Mouse (Mus musculus) liver (tissue): ENCODE data around the gene Fam196b.

ENCODE experiments used
- DNase-seq: peaks from one replicate; pipeline ENCODE4 v3.0.0-alpha.2; 2020; ENCODE audit warnings: mixed read lengths

The Fam196b gene

DNA sequence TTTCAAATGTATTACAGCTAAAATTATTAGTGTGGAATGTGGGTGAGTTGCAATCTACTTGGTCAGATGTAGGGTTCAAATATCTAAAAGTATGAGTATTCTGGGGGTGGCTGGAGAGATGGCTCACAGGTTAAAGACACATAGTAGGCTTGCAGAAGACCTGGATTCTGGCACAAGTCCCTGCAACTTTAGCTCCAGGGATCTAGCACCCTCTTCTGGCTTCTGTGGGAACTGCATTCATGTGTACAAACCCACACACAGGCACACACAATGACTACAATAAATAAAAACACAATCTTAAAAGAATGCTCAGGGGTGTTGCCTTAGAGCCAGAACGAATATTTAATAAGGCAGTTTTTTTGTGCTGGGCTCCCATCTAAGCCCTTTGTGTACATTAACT is 23.3 kb downstream of the Fam196b start:
- peak; percentile 9 for DNase-seq

DNA sequence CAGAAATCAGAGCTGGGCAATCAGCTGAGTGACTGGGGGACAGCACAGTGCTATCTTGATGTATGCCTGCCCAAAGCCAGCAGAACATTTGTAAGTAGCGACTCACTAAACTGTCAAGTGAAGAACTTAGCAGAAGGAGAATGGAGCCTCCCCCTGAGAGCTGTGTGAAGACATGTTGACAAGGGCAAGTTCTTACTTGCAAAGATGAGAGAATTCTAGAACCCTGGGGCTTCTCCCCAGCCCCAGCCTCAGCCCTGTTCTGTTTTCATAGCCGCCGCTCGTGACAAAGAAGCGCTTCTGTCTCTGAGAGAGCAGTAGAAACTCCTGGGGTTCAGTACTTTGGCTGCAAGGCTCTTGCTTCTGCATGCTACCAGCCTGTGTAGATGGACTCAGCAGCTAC is 25.1 kb downstream of the Fam196b start:
- no peak for DNase-seq

DNA sequence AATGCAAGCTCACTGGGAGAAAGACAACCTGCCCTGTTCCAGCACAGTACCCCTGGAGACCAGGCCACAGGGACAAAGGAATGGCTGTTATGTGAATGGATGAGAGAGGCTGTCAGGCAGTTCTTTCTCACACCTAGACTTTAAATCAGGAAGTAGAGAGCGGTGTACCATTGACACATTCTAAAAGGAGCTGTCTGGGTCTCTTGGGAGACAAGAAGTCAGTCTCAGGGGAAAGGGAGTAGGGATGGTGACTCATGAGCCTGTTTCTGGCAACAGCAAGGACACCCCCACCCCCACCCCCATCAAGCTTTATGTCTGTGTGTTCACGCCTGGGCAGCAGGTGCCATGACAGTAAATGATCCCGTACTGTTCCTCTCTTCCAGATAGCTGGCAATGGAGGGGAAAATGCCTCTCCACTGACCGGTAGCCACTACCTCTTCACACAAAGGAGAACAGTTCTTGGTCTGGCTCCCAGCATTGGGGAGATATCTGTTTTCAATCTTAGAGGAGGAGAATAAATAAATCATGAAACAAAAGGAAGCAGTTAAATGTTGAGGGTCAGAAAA is 29.2 kb downstream of the Fam196b start:
- DNase-seq: no peak

DNA sequence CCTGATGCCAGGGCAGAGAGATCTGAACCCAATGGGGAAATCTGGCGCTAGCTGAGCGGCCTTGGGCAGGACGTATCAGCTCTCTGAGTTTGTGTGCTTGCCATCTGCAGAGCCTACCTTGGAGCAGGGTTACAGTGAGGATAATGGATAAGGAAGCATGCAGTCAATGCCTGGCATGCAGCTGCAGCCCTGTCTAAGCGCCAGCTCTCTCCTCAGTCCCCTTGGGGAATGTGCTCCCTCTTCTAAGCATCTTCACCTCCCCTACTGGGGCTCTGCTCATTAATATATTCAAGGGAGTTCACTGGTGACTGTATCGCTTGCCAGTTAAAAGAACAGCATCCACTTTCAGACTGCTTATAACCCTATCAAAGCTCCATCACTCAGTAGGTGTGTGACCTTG is 29.7 kb downstream of the Fam196b start:
- no peak for DNase-seq

DNA sequence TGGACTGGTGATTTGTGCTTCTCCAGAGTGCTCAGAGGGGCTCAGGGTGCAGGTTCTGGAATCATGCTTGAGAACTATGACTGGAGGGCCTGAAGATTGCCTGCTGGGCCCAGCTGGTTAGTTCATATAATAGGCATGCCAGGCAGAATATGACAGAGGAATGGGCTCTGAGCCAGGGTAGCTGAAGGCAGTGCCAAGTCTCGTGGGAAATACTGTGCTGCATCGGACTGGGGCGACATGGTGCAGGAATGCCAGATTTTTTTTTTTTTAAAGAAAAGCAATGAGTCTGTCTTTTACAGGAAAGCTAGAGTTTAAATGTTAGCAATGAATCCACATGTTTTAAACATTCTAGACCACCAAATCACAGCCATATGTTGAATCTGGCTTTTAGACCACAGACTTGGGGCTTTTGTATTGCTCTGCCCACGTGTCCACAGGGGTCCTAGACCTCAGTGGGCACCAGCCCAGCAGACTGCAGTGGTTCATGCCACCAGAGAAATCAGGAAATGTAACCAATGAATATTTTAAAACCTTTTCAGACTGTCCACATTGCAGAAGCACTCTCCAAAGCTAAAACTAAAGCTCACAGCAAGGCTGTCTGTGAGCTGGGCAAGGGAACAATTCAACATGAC is 33.8 kb downstream of the Fam196b start:
- no peak for DNase-seq

DNA sequence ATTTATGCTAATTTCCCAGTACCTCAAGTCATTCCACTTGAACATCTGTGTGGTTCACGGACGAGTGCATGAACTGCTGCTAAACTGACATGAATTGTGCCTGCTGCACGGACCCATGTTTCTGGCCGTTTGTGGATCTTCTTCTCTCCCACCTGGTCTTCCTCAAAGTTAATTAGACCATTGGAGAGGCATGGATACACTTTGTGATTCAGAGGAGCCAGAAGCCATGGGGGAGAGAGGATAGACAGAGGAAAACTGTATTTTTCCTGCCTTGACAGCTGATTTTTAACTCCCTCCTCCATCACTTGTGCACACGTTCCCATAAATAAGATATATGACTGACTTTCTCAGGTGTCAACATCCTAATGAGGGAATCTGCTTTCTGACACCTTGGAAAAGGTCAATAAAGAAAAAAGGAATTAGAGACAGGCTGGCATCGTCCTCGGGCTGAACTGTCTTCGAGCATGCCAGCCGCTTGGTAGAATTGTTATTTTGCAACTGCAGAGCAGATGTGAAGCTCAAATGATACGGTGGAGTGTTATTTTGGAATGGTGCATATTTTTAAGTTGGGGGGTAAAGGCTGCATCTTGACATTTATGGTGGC is 34.9 kb downstream of the Fam196b start:
- DNase-seq: no peak

DNA sequence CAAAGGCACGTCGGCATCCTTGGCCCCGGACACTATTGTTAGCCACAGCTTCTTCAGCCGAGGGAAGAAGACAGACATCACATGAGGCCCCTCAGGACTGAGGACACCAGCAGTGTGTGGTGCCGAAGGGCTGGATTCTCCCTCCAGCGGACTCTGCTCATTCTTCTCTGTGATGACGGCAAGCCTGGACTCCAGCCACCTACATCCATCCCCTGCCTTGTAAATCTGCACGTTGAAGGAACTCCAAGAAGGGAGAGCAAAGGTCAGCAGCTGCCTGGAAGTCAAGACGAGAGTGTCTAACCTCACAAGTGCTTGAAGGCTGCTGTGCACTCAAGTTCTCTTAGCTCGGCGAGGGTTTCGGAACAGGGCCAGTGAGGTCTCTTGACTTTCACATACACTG is 40.8 kb downstream of the Fam196b start:
- DNase-seq: no peak

DNA sequence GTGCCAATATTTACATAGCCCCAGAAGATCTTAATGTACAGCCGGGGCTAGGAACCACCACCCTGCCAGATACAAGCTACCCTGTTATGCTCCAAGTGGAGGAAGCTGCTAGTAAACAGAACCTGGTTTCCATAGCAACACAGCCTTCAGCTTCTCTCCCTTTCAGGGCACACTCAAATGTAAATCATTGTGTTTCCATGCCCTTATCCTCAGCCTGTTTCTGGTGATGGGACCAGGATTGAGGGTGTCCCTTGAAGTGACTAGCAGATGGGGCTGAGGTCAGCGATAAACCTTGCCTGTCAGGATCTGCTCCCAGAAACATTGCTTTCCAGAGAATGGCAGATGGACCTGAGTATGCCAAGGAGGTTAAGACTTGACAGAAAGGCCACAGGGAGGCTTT is 41.5 kb downstream of the Fam196b start:
- DNase-seq: no peak

DNA sequence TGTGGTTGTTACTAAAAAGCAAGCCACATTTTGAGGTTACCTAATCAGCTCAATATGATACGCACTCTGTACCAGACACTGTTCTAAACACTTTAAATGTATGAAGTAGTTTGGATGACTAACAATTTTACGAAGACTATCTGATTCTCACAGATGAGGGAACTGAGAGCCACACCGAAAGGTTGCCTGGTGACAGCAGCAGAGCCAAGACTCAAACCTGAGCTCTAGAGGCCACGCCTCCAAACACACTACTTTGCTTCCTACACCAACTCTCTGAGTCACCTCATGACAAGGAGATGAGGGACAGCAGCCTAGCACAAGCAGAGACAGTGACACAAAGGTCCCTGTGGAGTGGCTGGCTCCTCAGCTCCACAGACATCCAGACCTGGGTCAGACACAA is 57.6 kb downstream of the Fam196b start:
- DNase-seq: no peak

DNA sequence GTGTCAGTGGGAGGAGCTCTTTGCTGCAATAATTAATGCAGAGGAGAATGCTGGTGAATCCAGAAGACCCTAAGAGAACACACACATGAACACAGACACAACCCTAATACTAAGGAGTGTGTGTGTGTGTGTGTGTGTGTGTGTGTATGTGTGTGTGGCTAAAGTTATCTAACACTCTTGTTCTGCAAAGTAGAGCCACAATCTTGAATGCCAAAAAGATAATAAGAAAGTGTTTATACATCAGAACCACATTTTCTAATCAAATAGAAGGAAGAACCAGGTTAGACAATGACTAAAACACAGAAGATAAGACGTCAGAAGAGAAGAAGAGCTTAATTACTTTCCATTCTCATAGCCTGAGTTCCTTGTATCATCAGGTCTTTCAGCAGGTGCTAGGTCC is 60.9 kb downstream of the Fam196b start:
- DNase-seq: no peak

DNA sequence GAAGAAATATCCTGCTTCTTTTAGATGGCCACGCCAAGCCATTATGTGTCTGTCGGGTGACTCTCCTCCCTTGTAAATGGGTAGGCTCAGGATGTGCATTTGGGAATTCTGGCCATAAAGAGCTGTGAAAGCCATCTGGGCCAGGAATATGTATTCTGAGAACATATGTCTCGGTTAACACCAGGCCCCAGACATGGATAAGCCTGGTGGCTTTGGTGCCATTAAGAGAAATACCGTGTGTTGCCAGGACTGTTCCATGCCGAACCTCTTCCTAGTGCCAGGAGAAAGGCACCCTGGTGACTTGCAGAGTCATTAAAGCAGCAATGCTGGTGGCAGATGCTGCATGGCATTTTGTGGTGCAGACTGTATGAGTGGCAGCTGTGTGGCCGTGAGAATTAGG is 63.0 kb downstream of the Fam196b start:
- DNase-seq: no peak

DNA sequence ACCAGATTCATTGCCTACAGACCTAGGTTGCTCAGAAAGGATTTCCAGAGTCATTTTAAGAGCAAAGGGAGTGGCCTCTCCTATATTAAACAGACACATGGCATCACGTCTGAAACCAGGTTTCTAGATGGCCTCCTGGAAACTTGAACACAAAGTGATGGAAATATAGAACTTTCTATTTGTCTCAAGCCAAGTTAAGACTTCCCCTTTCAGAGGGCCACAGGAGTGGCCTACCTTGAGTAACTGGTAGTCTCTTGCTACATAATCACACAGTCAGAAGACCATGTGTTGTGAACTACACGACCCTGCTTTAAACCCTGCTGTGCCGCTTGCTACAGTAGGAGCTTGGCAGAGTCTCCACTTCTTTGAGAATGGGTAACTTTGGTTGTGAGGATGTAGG is 68.9 kb downstream of the Fam196b start:
- DNase-seq: no peak

DNA sequence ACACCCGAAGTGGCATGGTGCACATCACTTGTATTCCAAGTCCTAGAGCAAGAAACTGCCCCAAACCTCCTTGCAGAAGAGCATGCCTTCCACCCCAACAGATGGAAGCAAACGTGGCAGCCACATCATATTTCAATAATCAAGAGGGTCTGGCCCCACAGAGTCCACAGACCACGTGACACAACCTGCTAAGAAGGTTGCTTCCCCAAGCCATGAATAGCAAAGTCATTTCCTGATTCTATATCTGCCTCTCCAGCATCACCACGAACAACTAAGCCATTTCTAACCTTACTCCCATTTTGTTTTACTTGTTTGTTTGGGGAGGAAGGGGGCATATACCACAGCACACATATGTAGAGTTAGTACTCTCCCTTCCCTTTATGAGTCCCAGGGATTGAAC is 69.6 kb downstream of the Fam196b start:
- DNase-seq: no peak

DNA sequence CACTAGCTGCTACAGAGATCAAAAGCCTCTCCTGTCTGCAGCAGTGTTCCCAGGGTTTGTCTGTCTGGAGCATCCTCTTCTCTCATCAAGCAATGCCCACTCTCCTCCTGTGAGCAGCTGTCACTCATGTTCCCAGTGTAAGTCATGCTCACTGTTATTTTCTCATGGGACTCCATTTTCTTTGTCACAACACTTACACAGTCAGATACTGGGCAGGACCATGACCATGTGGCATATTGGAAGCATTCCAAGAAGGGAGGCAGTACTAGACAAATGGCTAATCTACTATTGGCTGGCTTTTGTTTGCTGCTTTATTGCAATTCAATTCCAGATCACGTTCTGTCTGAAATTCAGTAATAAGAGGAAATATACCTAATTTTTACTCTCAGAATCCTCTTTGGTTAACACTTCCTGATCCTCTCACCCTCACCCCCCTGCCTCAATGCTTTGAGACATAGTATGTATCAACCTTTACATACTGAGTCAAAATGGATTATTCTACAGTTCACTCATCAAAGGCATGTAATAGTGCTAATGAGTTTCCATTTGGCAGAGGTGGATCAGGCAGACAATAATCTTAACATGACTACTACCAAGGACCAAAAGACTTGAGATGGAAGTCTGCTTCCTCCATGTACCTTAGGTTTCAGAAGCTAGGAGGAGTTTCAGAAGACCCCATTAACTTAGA is 70.5 kb downstream of the Fam196b start:
- DNase-seq: no peak

DNA sequence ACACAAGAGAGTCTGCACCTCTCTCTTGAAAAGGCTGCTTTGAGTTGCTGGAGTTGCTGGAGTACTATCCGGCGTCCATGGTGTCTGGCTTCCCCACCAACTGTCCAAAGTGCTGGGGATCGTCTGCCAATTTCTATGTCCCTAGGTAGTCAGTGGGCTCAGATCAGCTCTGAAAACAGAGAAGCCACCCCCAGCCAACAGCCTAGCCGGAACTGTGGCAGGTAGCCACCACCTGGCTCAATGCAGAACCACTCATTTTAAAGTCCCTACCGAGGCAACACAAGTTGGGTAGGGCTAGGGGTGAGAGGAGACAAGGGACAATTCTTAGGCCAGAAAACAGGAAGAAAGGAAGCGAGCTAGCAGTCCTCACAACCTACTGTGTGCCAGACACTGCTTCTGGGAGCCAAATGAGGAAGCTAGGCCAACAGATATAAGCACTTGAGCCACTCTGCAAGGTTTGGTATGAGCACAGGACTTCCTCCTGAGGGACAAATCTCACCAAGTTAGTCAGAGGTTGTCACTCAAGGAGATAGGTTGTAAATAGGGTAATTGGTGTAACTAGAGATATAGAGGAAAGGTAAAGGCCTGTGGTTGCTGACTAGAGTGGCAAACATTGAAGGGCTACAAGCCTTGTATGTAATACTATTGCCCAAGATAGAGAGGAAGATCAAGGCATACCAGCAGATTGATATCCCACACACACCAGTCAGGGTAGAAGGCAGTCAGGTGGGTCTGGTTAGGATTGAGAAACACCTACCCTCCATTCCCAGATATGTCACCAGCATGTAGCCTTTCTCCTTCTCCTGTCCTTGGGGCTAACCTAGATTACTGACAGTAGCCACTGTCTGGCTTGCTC is 74.9 kb downstream of the Fam196b start:
- DNase-seq: peak; percentile 6

DNA sequence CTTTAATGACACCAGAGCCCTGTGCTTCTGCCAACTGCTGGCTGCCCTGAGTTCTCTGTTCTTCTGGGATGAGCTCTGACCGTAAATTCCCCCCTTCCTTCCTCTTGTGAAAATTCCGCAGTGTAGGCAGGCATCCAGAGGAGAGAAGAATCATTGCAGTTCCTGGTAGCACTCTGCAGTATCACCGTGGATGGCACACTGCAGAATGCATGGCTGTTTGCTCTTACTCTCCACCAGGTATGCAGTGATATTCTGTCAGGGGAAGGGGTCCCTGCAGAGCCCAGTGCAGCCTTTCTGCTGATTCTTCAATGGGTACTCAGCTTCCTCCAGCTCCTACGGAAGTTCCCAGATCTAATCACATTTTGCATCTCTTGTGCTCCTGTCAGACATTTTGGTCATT is 77.5 kb downstream of the Fam196b start:
- no peak for DNase-seq

DNA sequence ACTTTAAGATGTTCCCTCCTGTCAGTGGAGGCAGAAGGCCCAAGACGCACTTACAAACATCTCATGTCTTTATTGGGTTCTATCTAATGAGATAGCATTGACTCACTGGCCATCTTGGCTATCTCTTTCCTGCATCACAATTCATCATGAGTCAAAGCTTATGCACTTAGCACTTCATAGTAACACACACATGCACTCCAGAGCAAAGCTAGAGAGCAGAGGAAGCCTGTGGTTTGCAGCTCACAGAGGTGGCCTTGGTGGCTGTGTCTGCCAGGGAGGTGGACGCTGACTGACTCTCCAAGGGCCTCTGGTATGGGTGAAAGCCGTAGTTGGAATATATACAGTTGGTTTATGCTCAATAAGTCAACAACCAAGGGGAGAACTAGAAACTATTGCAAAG is 81.2 kb downstream of the Fam196b start:
- no peak for DNase-seq

DNA sequence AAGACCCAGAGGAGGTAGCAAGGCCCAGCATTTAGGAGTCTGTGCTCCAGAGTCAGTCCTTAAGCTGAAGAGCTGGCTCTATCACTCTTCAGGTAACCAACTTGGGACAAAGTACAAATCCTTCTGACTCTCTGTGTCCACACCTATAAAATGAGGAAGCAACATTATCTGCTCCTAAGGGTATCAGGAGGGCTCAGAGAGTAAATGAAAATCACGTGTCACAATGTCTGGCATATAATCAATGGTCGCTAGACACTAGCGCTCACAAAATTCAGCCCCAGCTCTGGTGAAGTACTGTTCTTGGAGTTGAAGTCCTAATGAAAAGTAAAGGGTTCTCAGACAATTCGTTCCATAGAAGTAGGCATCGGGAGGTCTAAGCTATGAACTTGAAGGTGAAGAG is 83.0 kb downstream of the Fam196b start:
- DNase-seq: no peak

DNA sequence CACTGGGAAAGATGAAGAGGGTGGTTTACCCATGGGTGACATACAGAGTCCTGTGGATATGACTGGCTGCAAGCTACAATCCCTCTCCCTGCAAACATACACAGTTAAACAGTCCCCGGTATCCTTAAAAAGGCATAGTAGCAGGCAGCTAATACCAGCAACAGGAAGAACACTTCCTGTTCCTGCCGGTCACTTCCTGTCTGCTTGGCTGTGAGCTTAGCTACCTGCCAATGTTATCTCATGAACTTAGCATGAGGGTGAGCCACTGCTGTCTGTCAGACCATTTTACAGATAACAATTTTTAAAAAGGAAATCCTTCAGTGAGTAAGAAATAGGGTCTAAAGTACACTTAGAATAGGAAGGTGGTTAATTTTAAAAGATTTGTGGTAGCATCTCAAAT is 83.9 kb downstream of the Fam196b start:
- no peak for DNase-seq

DNA sequence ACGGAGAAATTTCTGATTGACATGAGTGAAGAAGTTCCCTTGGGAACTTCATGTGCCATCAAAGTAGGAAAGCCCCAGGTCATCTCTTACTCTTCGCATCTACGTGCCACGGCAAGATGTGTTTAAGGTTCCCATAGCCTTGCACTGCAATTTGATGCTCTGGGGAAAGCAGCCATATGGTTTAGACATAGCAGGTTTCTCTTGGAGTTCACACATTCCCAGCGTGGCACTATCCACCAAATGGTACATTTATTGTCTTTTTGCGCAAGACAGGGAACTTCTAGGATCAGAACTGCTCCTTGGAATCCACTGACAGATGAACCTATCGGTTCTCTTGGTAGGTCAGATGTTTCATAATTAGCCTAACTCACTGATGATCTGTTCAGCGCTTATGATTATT is 86.7 kb downstream of the Fam196b start:
- no peak for DNase-seq

DNA sequence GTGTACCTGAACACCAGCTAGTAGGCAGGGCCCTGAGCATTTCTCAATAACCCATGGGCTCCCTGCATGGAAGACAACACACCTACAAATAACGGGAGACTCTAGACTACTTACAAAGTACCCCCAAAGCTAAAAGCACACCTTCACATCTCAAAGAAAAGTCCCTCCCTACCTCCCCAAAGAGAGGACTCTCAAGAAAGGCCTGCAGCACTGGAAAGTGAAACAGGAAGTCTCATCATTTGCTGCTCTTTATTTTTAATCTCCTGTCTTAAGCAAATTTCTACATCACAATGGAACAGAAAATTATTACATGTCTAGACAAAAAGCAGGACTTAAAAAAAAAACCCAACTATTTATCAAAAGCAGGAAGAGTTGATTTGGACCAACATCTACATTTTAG is 90.7 kb downstream of the Fam196b start:
- DNase-seq: no peak

DNA sequence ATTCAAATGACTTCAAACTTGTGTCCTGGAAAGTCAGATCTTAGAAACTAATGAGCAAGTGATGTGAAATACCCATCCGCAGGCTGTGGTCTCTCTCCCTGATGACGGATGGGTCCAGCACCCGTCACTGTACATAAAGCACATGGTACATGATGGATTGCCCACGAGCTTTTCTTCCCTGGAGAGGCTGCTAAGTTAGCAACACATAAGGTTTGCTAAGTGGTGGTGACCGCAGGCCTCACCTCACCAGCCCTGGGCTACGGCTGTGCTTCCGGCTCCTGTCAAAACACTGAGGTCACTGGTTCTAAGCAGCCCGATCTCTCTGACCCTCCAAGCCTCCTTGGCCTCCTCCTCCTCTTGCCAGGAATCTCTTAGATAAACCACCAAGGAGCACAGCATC is 91.7 kb downstream of the Fam196b start:
- DNase-seq: no peak

DNA sequence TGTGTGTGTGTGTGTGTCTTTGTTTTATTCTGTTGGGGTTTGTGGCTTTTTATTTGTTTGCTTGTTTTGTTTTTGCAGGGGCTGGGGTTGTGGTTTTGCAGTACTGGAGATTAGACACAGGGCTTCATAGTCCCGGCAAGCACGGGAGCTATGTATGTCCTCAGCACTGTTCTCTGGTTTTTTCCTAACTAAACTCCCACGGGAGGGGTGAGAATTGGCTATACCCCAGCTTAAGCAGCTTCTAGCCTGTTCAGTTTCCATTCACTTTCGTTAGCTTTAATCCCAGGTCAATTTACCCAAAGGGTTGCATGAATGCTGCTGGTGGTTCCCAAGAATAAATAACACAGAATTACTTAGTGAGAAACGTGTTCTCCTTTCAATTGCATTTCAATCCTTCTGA is 92.2 kb downstream of the Fam196b start:
- no peak for DNase-seq
